Mouse (Mus musculus) limb, embryonic 13.5 days (tissue): ENCODE data around the gene Vmn2r66. TPM values are rescaled to one million over a fixed set of nuclear protein-coding genes. Genes with fewer than 3 reads are reported as not detected.

ENCODE experiments used
- ATAC-seq: fragments of 200-750 bp; cut with Nextera tagmentation; 2 replicates; pipeline ENCODE4 v1.8.0; 2017; ENCODE audit warnings: low read depth, moderate number of reproducible peaks, moderate TSS enrichment; ENCODE audit not compliant: low FRiP score
- H3K27ac ChIP-seq: fragments of 300-500 bp; sonication (generic); 2 replicates; pipeline ENCODE4 v1.5.1; 2015; ENCODE audit warnings: inconsistent platforms, mild to moderate bottlenecking, moderate library complexity
- H3K27me3 ChIP-seq: fragments of 300-500 bp; sonication (generic); 2 replicates; pipeline ENCODE4 v1.6.1; 2015; ENCODE audit warnings: mild to moderate bottlenecking, inconsistent platforms
- H3K36me3 ChIP-seq: fragments of 300-500 bp; sonication (generic); 2 replicates; pipeline ENCODE4 v1.6.1; 2015; ENCODE audit warnings: inconsistent platforms, mild to moderate bottlenecking, moderate library complexity
- H3K4me1 ChIP-seq: fragments of 300-500 bp; sonication (generic); 2 replicates; pipeline ENCODE4 v1.6.1; 2015; ENCODE audit warnings: inconsistent platforms
- H3K4me2 ChIP-seq: fragments of 300-500 bp; sonication (generic); replicated peaks from 2 replicates; pipeline ENCODE4 v1.6.1; 2015; ENCODE audit warnings: inconsistent platforms, mild to moderate bottlenecking, moderate library complexity
- H3K4me3 ChIP-seq: fragments of 300-500 bp; sonication (generic); 2 replicates; pipeline ENCODE4 v1.5.1; 2015; ENCODE audit warnings: moderate library complexity, mild to moderate bottlenecking, inconsistent platforms
- H3K9ac ChIP-seq: fragments of 300-500 bp; sonication (generic); 2 replicates; pipeline ENCODE4 v1.6.1; 2015; ENCODE audit warnings: mild to moderate bottlenecking, inconsistent platforms
- H3K9me3 ChIP-seq: fragments of 300-500 bp; sonication (generic); 2 replicates; pipeline ENCODE4 v1.6.1; 2016; ENCODE audit warnings: inconsistent platforms
- WGBS: fragments of 180-500 bp; shearing (Covaris S2); methylation state at CpG from one replicate; pipeline ENCODE4 v1.1.7; 2015; 5-methylcytosine and 5-hydroxymethylcytosine counted together
- polyA plus RNA-seq: library from polyadenylated mRNA; unstranded; fragments of >200 nt; fragmentation: Nextera tagmentation; extraction: Ambion mirVana; gene quantifications from 2 replicates; pipeline ENCODE4 v1.2.1, GENCODE M21; 2015

The Vmn2r66 gene
- polyA plus RNA-seq: not detected in 2 replicates

- Histone ChIP-seq H3K27me3 (no peaks in the 10 kb centered on the region), H3K4me2 (no peak within 1 kb of the TSS), H3K9me3 (no peaks in the 10 kb centered on the region), H3K4me3 (no peak within 1 kb of the TSS), H3K4me1 (no peaks in the 10 kb centered on the region), H3K36me3 (no peaks in the 10 kb centered on the region), H3K27ac (no peak within 1 kb of the TSS), H3K9ac (no peak within 1 kb of the TSS)
- 96% methylated on average over 1 of the region's 1 CpGs for WGBS
- no peak for ATAC-seq
These were observed at the start of gene Vmn2r66 for GRCm38 (mm10) chr7:85012168-85012567. TSS of gene Vmn2r66 (minus strand) at chr7:85012268.

DNA sequence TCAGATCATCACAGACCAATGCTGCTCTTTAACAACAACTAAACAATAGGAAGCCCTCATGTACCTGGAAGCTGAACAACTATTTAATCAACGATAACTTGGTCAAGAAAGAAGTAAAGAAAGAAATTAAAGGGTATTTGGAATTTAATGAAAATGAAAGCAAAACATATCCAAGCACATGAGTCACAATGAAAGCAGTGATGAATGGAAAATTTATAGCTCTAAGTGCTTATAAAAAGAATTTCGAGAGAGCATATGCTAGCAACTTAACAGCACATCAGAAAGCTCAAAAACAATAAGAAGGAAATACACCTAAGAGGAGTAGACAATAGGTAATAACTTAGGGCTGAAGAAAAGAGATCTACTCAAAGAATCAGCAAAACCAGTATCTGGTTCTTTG lies 15.4 kb downstream of the Vmn2r66 start:
- H3K4me1 ChIP-seq: no peaks in the 10 kb centered on the region
- no peak for ATAC-seq
- no peak overlapping the region for H3K4me2 ChIP-seq
- WGBS: 68% methylated on average over 2 of the region's 2 CpGs
- H3K27ac ChIP-seq: no peak overlapping the region
- H3K36me3 ChIP-seq: no peaks in the 10 kb centered on the region
- no peaks in the 10 kb centered on the region; the same call in none of the 2 replicates for H3K9me3 ChIP-seq
- H3K9ac ChIP-seq: no peak overlapping the region
- H3K4me3 ChIP-seq: no peak overlapping the region
- H3K27me3 ChIP-seq: no peaks in the 10 kb centered on the region

DNA sequence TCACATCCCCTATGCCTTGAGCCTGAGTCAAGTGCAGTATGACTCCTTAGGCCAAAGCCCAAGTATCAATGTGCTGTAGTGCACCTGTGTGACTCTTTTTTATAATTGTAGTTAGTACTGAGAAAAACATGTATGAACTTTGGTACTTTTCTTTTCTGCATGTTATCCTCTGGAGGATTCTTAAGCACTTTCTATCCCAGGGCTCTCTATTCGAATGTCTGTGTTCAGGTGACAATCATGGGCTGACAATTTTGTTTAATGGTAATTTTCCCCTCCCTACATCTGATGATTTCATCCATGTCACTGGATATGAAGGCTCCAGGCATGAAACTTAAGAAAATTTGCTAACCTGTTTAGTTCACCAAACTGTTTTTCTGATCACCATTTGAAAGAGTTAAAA lies 48.1 kb downstream of the Vmn2r66 start, which contains the start of gene Vmn2r65:
Vmn2r65 (minus strand) TSS at position 101 of the 400 bp plus-strand sequence.
- 46% methylated on average over 1 of the region's 1 CpGs for WGBS
- Histone ChIP-seq H3K4me3 (no peak within 1 kb of the TSS), H3K4me2 (no peak within 1 kb of the TSS), H3K36me3 (no peaks in the 10 kb centered on the region), H3K27me3 (no peaks in the 10 kb centered on the region), H3K9me3 (no peaks in the 10 kb centered on the region), H3K27ac (no peak within 1 kb of the TSS), H3K9ac (no peak within 1 kb of the TSS), H3K4me1 (no peaks in the 10 kb centered on the region)
- ATAC-seq: no peak

Other genes with a start within 250 kb of the Vmn2r66 start
- gene Olfr291, start 158.7 kb downstream of the Vmn2r66 start, polyA plus RNA-seq: not detected in 2 replicates
- gene Vmn2r65, start 48.2 kb downstream of the Vmn2r66 start, polyA plus RNA-seq: not detected in 2 replicates
- not detected in 2 replicates for gene Vmn2r67, start 143.7 kb upstream of the Vmn2r66 start, polyA plus RNA-seq
- not detected in 2 replicates for gene Vmn2r68, start 225.5 kb upstream of the Vmn2r66 start, polyA plus RNA-seq